Mouse (Mus musculus): ENCODE measurements around the gene Rab3gap1.
"Not testable (repeated sequence)": the region's sequence is repeated elsewhere in the genome, so short reads cannot be mapped to it uniquely, and the experiment has no call there.

Rab3gap1 gene

GRCm38 (mm10) chr1:127915802-127916201, 47.2 kb downstream of the Rab3gap1 start:
- DNase-seq (ENCODE audit: low spot score), result no peak

GRCm38 (mm10) chr1:127933405-127933804, 64.8 kb downstream of the Rab3gap1 start:
- no peak for DNase-seq (ENCODE audit: low spot score)

- DNase-seq (ENCODE audit: low spot score), result no peak
Observed at GRCm38 (mm10) chr1:127934322-127934721, 65.7 kb downstream of the Rab3gap1 start.

GRCm38 (mm10) chr1:127937277-127937676, 68.7 kb downstream of the Rab3gap1 start:
- no peak for DNase-seq (ENCODE audit: low spot score)

GRCm38 (mm10) chr1:127942231-127942630, 73.7 kb downstream of the Rab3gap1 start:
- DNase-seq (ENCODE audit: low spot score), result no peak

- no peak for DNase-seq (ENCODE audit: low spot score)
Observed at GRCm38 (mm10) chr1:127943516-127943915, 74.9 kb downstream of the Rab3gap1 start.

GRCm38 (mm10) chr1:127945696-127946575, 77.4 kb downstream of the Rab3gap1 start:
- DNase-seq (ENCODE audit: low spot score), result no peak

- no peak for DNase-seq (ENCODE audit: low spot score)
Observed at GRCm38 (mm10) chr1:127946615-127947249, 78.2 kb downstream of the Rab3gap1 start.

GRCm38 (mm10) chr1:127948748-127949147, 80.2 kb downstream of the Rab3gap1 start:
- DNase-seq (ENCODE audit: low spot score), result no peak

- no peak for DNase-seq (ENCODE audit: low spot score)
Observed at GRCm38 (mm10) chr1:127952276-127952675, 83.7 kb downstream of the Rab3gap1 start.

GRCm38 (mm10) chr1:127954198-127954597, 85.6 kb downstream of the Rab3gap1 start:
- DNase-seq (ENCODE audit: low spot score), result not testable (repeated sequence)

GRCm38 (mm10) chr1:127954800-127955199, 86.2 kb downstream of the Rab3gap1 start:
- no peak for DNase-seq (ENCODE audit: low spot score)

- no peak for DNase-seq (ENCODE audit: low spot score)
Observed at GRCm38 (mm10) chr1:127956524-127956923, 88.0 kb downstream of the Rab3gap1 start.

- no peak for DNase-seq (ENCODE audit: low spot score)
Observed at GRCm38 (mm10) chr1:127958801-127959200, 90.2 kb downstream of the Rab3gap1 start.

- DNase-seq (ENCODE audit: low spot score), result no peak
Observed at GRCm38 (mm10) chr1:127959312-127959718, 90.7 kb downstream of the Rab3gap1 start.

- DNase-seq (ENCODE audit: low spot score), result no peak
Observed at GRCm38 (mm10) chr1:127961140-127961539, 92.6 kb downstream of the Rab3gap1 start.

GRCm38 (mm10) chr1:127963326-127963725, 94.8 kb downstream of the Rab3gap1 start:
- DNase-seq (ENCODE audit: low spot score), result no peak

GRCm38 (mm10) chr1:127970870-127971269, 102.3 kb downstream of the Rab3gap1 start:
- DNase-seq (ENCODE audit: low spot score), result no peak

- DNase-seq (ENCODE audit: low spot score), result no peak
Observed at GRCm38 (mm10) chr1:127974082-127974481, 105.5 kb downstream of the Rab3gap1 start.

- no peak for DNase-seq (ENCODE audit: low spot score)
Observed at GRCm38 (mm10) chr1:127975676-127976075, 107.1 kb downstream of the Rab3gap1 start.

- no peak for DNase-seq (ENCODE audit: low spot score)
Observed at GRCm38 (mm10) chr1:127976106-127976505, 107.5 kb downstream of the Rab3gap1 start.

- no peak for DNase-seq (ENCODE audit: low spot score)
Observed at GRCm38 (mm10) chr1:127978125-127978524, 109.6 kb downstream of the Rab3gap1 start.

- no peak for DNase-seq (ENCODE audit: low spot score)
Observed at GRCm38 (mm10) chr1:127980911-127981559, 112.5 kb downstream of the Rab3gap1 start.

All from embryo, embryonic 10.5 days (tissue).